Mouse (Mus musculus): ENCODE measurements at regions not wholly inside any gene's neighbourhood (a gene's known extent, or its start where the extent isn't known, plus 50 kb on each side); places are given as distances from the start of the nearest gene placed in this dataset.
"Not testable (repeated sequence)": the region's sequence is repeated elsewhere in the genome, so short reads cannot be mapped to it uniquely, and the experiment has no call there.

DNA sequence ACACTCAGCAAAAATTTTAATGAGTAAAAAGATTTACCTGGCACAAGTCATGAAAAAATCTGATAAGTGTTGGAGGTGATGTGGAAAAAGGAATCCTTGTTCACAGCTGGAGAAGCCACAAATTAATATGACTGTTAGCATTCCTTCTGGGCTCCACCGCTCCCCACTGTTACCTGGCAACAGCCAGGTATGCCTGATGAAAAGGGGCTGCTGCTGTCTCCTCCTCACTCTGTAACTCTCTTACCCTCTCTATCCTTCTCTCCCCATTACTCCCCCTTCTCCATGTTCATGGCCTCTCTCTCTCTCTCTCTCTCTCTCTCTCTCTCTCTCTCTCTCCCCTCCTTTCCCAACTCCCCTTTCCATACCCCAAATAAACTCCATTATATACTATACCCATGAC lies 169.6 kb upstream of the Fer start:
- no peak for ATAC-seq (replicated peaks; ENCODE audit: low read depth, poor library complexity, severe bottlenecking)

DNA sequence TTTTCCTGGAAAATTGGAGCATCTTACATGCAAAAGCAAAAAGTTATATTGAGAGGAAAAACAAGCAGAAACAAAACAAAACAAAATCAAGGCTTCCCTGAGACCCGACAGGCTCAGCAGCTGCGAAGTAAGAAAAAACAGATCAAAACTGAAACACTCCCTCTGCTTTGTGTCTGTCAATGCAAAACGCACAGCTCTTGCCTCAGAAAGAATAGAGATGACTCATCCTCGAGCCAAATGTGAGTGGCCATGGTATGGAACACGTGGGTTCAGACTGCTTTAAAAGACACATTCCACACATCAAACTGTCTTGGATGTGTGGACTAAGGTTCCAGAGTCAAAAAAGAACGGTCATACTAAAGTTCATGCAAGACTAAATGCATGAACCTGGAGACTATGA lies 163.3 kb upstream of the Fer start:
- no peak for ATAC-seq (replicated peaks; ENCODE audit: low read depth, poor library complexity, severe bottlenecking)

DNA sequence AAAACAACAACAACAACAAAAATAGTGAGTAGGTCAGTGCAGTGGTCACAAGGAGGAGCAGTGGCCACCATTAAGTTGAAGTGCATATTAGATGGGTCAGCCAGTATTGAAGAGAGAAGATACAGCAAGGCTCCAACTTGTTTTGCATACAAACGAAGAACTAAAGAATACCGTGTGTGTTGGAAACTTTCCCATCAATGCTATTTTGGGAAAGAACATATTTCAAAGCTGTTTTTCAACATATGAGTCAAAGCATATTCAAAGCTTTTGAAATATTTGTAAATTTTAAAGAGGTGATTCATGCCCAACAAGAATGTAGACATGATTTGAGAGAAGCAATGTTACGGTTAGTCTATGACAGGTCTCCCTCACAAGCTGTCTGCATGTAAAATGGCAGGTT lies 157.9 kb upstream of the Fer start:
- ATAC-seq (replicated peaks; ENCODE audit: low read depth, poor library complexity, severe bottlenecking): no peak

DNA sequence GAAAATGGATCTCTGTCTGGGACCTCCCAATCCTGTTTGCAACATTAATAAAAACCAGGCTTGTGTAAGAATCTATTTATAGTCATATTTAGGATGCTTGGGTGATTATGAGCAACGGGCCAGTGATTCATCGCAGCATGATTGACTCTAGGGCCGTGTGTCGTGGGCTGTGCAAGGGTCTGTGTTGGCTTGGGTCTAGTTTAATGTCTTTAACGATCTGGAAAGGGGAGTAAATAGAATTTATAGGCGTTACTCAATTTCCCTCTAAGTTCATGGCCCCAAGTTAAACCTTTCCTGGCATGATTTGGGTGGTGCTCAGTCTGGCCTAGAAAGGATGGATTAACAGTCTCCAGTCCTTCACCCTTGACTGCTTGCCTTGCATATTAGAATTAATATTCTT lies 149.9 kb upstream of the Fer start:
- no peak for ATAC-seq (replicated peaks; ENCODE audit: low read depth, poor library complexity, severe bottlenecking)

DNA sequence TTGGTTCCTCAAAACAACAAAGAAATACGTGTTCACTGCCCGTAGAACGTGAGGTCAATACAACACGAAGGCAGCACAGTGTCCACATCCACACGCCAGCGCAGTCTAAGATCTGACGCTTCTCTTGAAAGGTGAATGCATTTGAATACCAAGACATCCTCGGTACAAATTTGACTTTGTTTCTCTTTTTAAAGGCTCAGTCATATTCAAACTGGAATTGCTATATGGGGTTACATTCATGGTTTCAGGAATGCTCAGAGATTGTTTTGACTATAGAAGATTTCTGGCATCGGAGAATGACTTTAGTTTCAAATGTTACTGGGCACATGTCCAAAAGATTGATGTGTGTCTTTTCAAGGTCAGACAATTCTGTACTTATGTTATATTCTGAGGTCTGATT lies 147.2 kb upstream of the Fer start:
- ATAC-seq (replicated peaks; ENCODE audit: low read depth, poor library complexity, severe bottlenecking): no peak

DNA sequence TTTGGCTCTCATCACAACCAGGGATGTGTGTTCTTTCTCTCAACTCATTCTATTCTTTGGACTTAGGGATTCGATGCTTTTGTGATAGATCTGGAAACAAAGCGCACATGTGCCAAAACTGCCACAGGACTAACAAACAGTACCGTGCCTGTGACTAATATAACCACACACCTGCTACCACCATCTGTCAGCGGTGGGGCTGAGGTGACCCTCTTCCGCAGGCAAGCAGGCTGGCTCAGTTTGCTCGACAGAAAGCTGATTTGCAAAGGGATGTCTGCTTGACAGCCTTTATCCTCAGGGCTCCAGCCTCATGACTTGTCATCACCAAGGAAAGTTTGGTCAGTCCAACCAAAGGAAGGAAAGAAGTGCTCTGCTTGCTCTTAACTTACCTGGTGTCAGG lies 146.7 kb upstream of the Fer start:
- no peak for ATAC-seq (replicated peaks; ENCODE audit: low read depth, poor library complexity, severe bottlenecking)

DNA sequence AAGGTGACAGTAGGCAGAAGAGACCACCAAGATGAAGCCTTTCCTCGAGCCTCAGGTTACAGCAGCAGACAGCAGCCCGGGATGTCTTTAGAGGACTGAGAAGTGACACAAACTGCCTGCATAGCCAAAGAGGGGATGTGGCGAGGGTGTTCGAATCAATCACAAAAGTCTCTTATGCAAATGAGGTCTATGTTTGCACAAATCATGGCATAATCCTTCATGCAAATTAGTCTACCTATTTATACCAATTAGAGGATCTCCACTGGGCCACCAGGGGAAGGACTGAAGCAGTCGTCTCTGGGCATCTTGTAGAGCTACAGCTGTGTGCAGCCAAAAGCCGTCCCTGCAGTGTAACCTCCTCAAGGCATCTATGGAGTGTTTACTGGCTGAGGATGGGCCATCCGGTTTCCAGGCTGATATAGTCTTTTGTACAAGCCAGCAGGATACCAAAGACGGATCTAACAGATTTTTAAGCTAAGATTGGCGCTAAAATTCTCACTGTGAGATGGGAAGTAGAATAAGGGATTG lies 145.7 kb upstream of the Fer start:
- ATAC-seq (replicated peaks; ENCODE audit: low read depth, poor library complexity, severe bottlenecking): no peak

DNA sequence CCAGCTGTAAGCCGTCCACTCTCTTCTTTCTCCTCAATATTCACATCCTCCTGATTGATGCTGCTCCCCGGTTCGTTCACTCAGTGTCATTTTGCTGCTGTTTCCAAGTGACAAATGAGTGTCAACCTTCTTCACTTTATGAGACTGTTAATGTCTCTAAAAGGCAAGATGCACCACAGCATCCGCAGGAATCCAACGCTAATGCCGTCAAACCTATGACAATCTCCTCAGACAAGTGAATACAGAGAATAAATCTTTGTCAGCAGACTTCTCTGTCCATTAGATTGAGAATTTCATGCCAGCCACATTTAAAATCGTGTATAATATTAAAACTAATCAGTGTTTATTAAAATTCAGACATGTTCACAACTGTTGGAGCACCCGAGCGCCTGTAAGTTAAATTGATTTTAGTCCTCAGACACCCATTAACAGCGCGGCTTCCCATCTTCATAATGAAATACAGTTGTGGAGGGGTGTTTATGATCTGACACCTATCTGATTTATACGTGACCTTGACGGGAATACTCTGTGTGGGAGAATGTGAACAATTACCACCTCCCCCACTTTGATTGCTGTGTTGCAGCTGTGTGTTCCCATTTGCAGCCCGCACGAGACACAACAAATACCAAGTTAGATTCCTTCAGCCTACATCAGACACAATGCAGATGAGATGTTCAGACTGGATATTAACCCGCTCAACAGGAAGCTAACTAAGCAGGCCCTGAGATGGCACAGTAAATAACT lies 143.7 kb upstream of the Fer start:
- no peak for ATAC-seq (replicated peaks; ENCODE audit: low read depth, poor library complexity, severe bottlenecking)

DNA sequence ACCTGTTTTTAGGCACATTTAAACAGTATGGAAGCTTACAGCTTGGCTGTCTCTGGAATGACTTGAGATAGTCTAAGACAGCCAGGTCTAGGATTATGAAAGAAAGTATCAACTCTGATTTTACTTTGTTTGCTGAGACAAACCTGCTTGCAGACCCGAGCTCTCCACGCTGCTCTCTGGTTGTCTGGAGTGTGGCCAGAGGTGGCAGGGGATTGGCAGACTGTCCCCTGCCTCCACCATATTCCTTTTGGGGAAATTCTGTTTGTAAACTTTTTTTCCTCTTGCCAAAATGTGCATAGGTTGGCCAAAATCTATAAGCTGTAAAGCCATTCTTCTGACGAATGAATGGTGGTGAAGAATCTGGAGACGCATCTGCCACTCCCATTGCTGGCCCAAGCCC lies 143.1 kb upstream of the Fer start:
- ATAC-seq (replicated peaks; ENCODE audit: low read depth, poor library complexity, severe bottlenecking): no peak

DNA sequence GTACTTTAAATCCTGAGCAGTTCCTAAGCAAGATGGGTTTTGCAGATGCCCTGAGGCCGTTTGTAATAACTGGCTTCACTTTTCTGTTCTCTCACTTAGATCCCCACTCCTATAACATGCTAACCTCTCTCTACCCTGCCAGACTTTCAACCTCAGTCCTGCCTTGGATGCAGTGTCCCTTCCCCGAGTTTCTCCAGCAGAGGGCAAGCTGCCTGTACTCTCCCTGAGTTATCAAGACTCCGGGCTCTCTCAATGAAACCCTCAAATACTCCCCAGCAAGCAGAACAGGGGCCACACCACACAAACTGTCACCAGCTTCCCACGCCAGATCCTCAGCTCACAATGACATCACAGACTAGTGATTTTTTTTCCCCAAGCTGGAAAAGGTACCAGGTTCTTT lies 142.0 kb upstream of the Fer start:
- 0 out of 2 replicates have a peak, but pooled peaks have one; percentile 32 for ATAC-seq (replicated peaks; ENCODE audit: low read depth, poor library complexity, severe bottlenecking)

DNA sequence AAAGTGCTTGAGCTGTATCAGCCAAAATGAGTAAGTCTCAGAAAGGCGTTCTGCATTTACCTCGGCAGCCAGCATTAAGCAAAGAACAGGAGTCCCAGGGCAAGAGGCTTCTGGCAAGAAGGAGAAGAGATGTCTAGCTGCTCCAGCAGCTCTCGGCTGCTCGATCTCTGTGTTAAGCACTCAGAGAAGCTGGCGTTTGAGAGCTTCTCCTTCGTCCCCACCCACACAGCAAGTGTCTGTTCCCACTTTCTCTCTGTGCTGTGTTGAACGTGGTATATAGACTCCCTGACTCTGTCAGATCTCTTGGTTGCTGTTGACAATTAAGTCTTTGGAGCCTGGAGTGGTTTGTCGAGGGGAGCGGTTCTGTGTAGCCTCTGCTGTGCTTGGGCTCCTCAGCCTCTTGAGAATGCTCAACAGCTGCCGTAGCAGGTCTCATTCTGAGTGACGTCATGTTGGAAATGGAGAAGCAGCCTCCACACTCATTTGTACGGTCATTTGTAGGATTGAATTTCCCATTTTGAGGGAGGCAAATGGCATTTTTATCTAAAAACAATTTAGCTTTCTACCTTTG lies 140.3 kb upstream of the Fer start:
- no peak for ATAC-seq (replicated peaks; ENCODE audit: low read depth, poor library complexity, severe bottlenecking)

DNA sequence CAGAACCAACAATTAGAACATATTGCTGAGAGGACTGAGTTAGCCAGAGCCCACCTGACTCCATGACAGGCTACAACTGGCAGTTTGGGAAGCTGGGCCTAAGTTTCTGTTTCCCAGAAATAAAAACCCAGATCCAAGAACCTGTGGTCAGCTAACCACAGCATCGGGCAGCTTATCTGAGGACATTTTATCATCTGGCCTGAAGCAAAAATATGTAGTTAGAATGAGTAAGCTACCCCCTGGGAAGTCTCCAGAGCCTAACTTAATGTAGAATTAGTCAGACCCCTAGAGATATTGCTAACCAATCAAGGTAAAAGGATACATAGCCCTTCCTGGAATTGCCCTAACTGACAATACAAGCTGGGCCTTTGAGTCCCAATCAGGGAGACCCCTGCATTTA lies 124.7 kb upstream of the Fer start:
- no peak for ATAC-seq (replicated peaks; ENCODE audit: low read depth, poor library complexity, severe bottlenecking)

DNA sequence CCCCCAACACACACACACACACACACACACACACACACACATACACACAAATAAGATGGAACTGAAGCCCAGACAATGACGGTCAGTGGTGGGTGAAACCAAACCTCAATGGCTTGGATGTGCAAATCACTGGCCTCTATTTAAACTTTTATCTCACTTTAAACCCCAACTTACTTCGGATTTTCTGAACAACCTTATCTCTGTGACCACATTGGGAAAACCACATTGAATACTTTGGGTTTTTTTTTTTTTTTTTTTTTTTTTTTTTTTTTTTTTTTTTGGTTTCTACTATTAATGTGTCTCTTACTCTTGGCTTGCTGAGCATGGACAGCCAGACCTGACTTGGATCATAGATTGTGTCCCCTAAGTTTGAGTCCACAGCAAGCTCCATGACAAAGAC lies 123.2 kb upstream of the Fer start:
- ATAC-seq (replicated peaks; ENCODE audit: low read depth, poor library complexity, severe bottlenecking): no peak

DNA sequence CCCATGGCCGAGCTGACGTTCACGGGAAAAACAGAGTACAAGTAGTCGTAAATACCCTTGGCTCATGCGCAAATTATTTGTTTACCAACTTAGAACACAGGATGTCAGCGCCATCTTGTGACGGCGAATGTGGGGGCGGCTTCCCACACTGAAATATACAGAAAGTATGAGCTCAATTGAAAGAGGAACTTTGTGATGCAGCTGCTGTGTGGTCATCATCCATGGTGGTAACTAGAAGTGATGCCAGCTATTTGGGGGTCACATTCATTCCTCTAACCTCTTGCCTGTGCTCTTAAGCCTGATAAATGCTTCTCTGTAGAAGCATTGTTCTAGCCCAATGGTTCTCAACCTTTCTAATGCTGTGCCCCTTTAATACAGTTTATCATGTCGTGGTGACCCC lies 113.6 kb upstream of the Fer start:
- not testable (repeated sequence) for ATAC-seq (replicated peaks; ENCODE audit: low read depth, poor library complexity, severe bottlenecking)

DNA sequence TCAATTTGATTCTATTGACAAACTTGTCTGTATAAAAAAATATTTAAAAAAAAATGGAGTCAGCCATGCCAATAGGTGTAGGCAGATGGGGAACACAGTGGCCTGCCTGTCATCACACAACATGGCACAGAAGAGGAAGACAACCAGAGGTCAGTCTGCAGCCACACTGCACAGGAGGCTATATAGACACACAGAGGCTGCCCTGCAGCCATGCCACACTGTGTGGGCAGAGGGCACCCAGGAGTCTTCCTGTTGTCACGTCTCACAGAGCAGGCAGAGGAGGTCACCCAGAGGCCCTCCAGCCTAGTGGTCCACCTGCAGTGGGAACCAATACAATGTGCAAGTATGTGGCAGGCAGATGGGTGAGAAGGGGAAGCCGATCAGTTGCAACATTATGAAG lies 108.5 kb upstream of the Fer start:
- ATAC-seq (replicated peaks; ENCODE audit: low read depth, poor library complexity, severe bottlenecking): no peak

DNA sequence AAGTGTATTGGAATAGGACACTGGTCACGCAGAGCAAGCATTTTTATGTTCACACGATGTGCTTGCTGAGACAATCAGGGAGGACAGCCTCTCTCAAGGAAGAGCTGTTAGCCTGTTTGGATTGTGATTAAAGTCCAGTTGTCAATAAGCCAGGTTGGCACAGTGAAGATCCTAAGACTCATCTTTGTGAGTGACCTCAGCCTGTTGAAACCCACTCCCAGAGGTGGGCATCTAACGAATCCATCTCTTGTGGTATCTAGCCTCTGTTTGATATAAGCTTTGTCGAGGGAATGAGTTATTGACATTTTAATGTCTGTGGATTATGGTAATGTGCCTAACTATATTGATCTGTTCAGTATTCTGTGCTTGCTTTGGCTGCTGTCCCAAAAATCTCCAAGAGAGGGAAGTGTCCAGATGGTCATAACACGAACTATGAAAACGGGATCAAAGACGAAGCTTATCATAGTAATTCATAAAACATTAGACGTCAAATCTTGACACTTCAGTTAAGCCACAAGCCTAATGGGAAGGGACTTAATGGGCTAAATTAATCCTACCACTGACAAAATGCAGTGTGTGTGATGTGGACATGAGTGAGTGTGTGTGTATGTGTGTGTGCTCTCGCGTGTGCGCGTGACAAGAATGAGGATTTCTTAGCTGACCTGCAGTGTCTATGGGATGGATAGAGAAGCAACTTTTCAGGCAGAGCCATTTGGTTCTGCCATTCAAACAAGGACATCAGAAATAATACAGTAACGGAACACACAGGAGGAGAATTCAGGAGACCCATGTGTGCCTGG lies 104.8 kb upstream of the Fer start:
- no peak for ATAC-seq (replicated peaks; ENCODE audit: low read depth, poor library complexity, severe bottlenecking)

DNA sequence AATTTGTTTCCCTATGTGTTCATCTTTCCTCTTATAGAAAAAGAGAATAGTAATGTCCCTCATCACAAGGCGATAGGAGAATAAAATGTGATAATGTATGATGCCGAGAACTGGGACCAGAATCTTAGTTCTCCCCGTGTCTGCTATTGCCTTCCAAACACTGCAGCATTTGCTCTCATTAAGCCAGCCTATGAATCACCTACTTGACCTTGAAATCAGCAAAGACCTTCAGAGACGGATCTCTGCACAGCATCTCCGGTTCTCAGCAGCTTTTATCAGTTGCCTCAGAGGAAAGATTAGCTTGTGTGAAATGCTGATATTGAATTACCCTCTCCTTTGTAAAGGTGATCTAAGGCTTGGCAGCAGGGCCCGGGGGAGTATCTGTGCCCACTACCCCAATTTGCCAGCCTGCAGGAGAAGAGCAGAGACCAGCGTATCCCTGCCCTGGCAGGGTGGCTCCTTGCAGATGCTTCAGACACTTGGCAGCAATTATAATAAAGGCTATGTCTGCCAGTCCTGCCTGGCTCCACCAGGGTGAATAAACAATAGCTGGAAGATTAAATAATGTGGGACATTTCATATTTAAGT lies 104.0 kb upstream of the Fer start:
- ATAC-seq (replicated peaks; ENCODE audit: low read depth, poor library complexity, severe bottlenecking): no peak

DNA sequence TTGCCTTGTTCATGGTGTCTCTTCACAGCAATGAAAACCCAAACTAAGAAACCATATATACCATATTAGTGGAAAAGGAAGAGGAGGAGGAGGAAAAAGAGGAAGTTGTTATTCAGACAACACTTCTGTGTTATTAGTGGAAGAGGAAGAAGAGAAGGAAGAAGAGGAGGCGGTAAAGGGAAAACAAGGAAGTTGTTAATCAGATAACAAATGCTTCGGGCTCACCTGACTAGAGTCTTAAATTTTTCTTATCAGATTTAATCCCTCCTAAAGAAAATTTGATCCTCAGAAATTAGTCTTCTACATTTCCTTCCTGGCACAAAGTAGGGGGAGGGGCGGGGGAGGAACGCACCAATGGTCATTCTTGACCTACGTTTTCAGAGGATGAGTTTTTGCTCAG lies 101.8 kb upstream of the Fer start:
- ATAC-seq (replicated peaks; ENCODE audit: low read depth, poor library complexity, severe bottlenecking): no peak

DNA sequence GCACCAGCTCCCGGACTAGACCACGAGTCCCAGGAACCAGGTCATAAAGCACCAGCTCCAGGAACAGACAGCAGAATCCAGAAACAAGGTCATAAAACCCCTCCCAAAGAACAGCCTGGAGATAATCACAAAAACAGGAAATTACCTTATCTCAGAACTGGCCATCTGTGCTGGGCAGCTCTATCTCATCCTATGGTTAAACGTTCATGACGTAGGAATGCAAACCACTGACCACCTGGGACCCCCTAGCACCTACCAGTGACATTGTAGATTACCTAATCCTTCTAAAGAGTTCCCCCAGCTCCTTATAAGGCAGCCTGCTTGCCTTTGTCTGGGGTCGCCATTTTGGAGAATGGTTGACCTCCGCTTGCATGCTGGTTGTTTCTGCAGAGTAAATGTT lies 91.8 kb upstream of the Fer start:
- peak; percentile 39; the same call in 1 of the 2 replicates for ATAC-seq (replicated peaks; ENCODE audit: low read depth, poor library complexity, severe bottlenecking)

DNA sequence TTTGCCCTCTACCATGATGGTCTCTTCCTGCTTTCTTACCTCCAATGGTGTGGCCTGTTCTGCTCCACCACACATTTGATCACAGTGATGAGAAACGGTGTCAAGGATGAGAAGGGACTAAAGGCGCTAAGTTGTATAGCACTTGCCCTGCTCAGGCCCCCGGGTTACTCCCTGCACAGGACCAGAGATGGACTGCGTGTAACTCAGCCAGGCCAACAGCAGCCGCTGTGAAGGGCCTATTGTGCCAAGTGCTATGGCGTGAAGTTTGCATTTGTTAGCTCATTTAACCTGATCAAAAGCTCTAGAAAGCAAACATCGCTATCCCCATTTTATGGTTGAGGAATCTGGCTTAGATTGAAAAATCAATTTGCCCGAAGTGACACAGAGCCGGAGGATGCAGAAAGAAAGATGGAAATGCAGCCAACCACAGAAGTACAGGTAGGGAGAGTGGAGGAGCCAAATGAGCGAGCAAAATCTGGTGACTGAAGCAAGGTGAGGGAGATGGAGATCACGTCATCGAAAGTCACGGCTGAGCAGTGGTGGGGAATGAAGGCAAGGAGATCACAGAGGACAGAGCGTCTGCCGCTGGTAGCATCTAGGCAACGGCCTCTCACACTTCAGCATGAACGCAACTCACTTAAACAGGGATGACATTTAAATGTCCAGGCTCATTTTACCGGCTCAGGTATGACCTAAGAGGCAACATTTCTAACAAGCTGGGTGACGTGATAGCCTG lies 78.3 kb upstream of the Fer start:
- ATAC-seq (replicated peaks; ENCODE audit: low read depth, poor library complexity, severe bottlenecking): no peak
